Mouse (Mus musculus): ENCODE measurements around the gene Wdtc1. TPM values are rescaled to one million over a fixed set of nuclear protein-coding genes. Genes with fewer than 3 reads are reported as not detected.

Wdtc1 gene
- polyA plus RNA-seq (2021; fragmentation: Nextera tagmentation) = 6.5 and 6.9 TPM in 2 replicates
- long read RNA-seq, experiment 1, partial matches to known transcripts = 0 of 12 reads
- long read RNA-seq, experiment 1, other reads (novel, unspliced or antisense) = 12 of 12 reads
- long read RNA-seq, experiment 2, full-length matches to known transcripts = 5 of 28 reads
- long read RNA-seq, experiment 2, partial matches to known transcripts = 12 of 28 reads
- long read RNA-seq, experiment 2, other reads (novel, unspliced or antisense) = 11 of 28 reads

GRCm38 (mm10) chr4:133353367-133354365 is at the start of gene Wdtc1:
TSS of gene Wdtc1 (minus strand) at chr4:133353481.

GRCm38 (mm10) chr4:133369553-133370297 is 16.4 kb upstream of the Wdtc1 start, which contains the start of gene Slc9a1:
TSS of gene Slc9a1 (plus strand) at chr4:133369706.

GRCm38 (mm10) chr4:133277104-133278026 is 75.9 kb downstream of the Wdtc1 start, which contains the start of gene Tmem222:
TSS of gene Tmem222 (minus strand) at chr4:133277792.

GRCm38 (mm10) chr4:133262882-133263281 is 90.4 kb downstream of the Wdtc1 start, which contains the start of gene Sytl1:
TSS of gene Sytl1 (minus strand) at chr4:133263113.

Small RNA genes lying within 50 kb of the gene (microRNA-seq; reads per million reads assigned to microRNA genes)
- 4.5 reads per million, percentile 16 among the genes with 10 or more reads in this experiment for gene Mir5122

Other genes starting within 250 kb of the Wdtc1 start
- 43.2 and 45.3 TPM in 2 replicates for gene Wasf2, start 223.0 kb downstream of the Wdtc1 start, polyA plus RNA-seq (2021; fragmentation: Nextera tagmentation)
- gene Cd164l2, start 141.3 kb downstream of the Wdtc1 start, polyA plus RNA-seq (2021; fragmentation: Nextera tagmentation) = 4.8 and 5.5 TPM in 2 replicates
- 7.1 and 11.2 TPM in 2 replicates for gene Gpr3, start 140.9 kb downstream of the Wdtc1 start, polyA plus RNA-seq (2021; fragmentation: Nextera tagmentation)
- gene Map3k6, start 112.7 kb downstream of the Wdtc1 start, polyA plus RNA-seq (2021; fragmentation: Nextera tagmentation) = 2.6 and 4.7 TPM in 2 replicates
- gene Sytl1, start 90.4 kb downstream of the Wdtc1 start, polyA plus RNA-seq (2021; fragmentation: Nextera tagmentation) = 0.46 and 0.48 TPM in 2 replicates
- gene Tmem222, start 75.7 kb downstream of the Wdtc1 start, polyA plus RNA-seq (2021; fragmentation: Nextera tagmentation) = 183 and 192 TPM in 2 replicates
- 10.5 and 11.0 TPM in 2 replicates for gene Slc9a1, start 16.2 kb upstream of the Wdtc1 start, polyA plus RNA-seq (2021; fragmentation: Nextera tagmentation)
- gene Tent5b, start 126.7 kb upstream of the Wdtc1 start, polyA plus RNA-seq (2021; fragmentation: Nextera tagmentation) = 0.15 and 0.21 TPM in 2 replicates
- 23.5 and 24.8 TPM in 2 replicates for gene Trnp1, start 145.1 kb upstream of the Wdtc1 start, polyA plus RNA-seq (2021; fragmentation: Nextera tagmentation)
- 0.34 and 0.72 TPM in 2 replicates for gene Kdf1, start 165.5 kb upstream of the Wdtc1 start, polyA plus RNA-seq (2021; fragmentation: Nextera tagmentation)
- 195 and 196 TPM in 2 replicates for gene Nudc, start 192.5 kb upstream of the Wdtc1 start, polyA plus RNA-seq (2021; fragmentation: Nextera tagmentation)
- gene Nr0b2, start 199.9 kb upstream of the Wdtc1 start, polyA plus RNA-seq (2021; fragmentation: Nextera tagmentation) = 0.13 TPM in 1 of 2 replicates, not detected in the other
- gene Gpatch3, start 221.3 kb upstream of the Wdtc1 start, polyA plus RNA-seq (2021; fragmentation: Nextera tagmentation) = 3.6 and 4.2 TPM in 2 replicates
- gene Gpn2, start 230.9 kb upstream of the Wdtc1 start, polyA plus RNA-seq (2021; fragmentation: Nextera tagmentation) = 13.7 and 15.9 TPM in 2 replicates
- 0.16 and 0.20 TPM in 2 replicates for gene Sfn, start 248.7 kb upstream of the Wdtc1 start, polyA plus RNA-seq (2021; fragmentation: Nextera tagmentation)